Mouse (Mus musculus): ENCODE data around the gene Slc26a8.

Slc26a8 gene

GRCm38 (mm10) chr17:28640113-28640512 lies 49.9 kb downstream of the Slc26a8 start:
- no peak for DNase-seq (ENCODE audit: low read depth, low spot score)

- no peak for DNase-seq (ENCODE audit: low read depth, low spot score)
Observed at GRCm38 (mm10) chr17:28637711-28638690, 52.0 kb downstream of the Slc26a8 start.

GRCm38 (mm10) chr17:28635842-28636241 lies 54.2 kb downstream of the Slc26a8 start:
- no peak for DNase-seq (ENCODE audit: low read depth, low spot score)

GRCm38 (mm10) chr17:28629125-28629524 lies 60.9 kb downstream of the Slc26a8 start:
- peak; percentile 59 for DNase-seq (ENCODE audit: low read depth, low spot score)

- peak; percentile 54 for DNase-seq (ENCODE audit: low read depth, low spot score)
Observed at GRCm38 (mm10) chr17:28628248-28629124, 61.5 kb downstream of the Slc26a8 start.

GRCm38 (mm10) chr17:28626937-28627336 lies 63.1 kb downstream of the Slc26a8 start:
- DNase-seq (ENCODE audit: low read depth, low spot score) = no peak

- DNase-seq (ENCODE audit: low read depth, low spot score) = no peak
Observed at GRCm38 (mm10) chr17:28625327-28625726, 64.7 kb downstream of the Slc26a8 start.

GRCm38 (mm10) chr17:28624841-28625240 lies 65.2 kb downstream of the Slc26a8 start:
- no peak for DNase-seq (ENCODE audit: low read depth, low spot score)

GRCm38 (mm10) chr17:28622300-28622759 lies 67.7 kb downstream of the Slc26a8 start, which contains the start of gene Srpk1:
TSS of gene Srpk1 (minus strand) at chr17:28622709.
- peak; percentile 92 for DNase-seq (ENCODE audit: low read depth, low spot score)

- peak; percentile 80 for DNase-seq (ENCODE audit: low read depth, low spot score)
Observed at GRCm38 (mm10) chr17:28621381-28622299, 68.4 kb downstream of the Slc26a8 start.

- no peak for DNase-seq (ENCODE audit: low read depth, low spot score)
Observed at GRCm38 (mm10) chr17:28618775-28619174, 71.3 kb downstream of the Slc26a8 start.

GRCm38 (mm10) chr17:28618124-28618523 lies 71.9 kb downstream of the Slc26a8 start:
- DNase-seq (ENCODE audit: low read depth, low spot score) = peak; percentile 43

- no peak for DNase-seq (ENCODE audit: low read depth, low spot score)
Observed at GRCm38 (mm10) chr17:28617636-28618035, 72.4 kb downstream of the Slc26a8 start.

GRCm38 (mm10) chr17:28615332-28615731 lies 74.7 kb downstream of the Slc26a8 start:
- DNase-seq (ENCODE audit: low read depth, low spot score) = peak; percentile 51

- no peak for DNase-seq (ENCODE audit: low read depth, low spot score)
Observed at GRCm38 (mm10) chr17:28613096-28613495, 76.9 kb downstream of the Slc26a8 start.

GRCm38 (mm10) chr17:28612603-28613002 lies 77.4 kb downstream of the Slc26a8 start:
- DNase-seq (ENCODE audit: low read depth, low spot score) = no peak

GRCm38 (mm10) chr17:28609543-28609942 lies 80.5 kb downstream of the Slc26a8 start:
- no peak for DNase-seq (ENCODE audit: low read depth, low spot score)

GRCm38 (mm10) chr17:28601557-28602250 lies 88.3 kb downstream of the Slc26a8 start:
- DNase-seq (ENCODE audit: low read depth, low spot score) = no peak

- DNase-seq (ENCODE audit: low read depth, low spot score) = no peak
Observed at GRCm38 (mm10) chr17:28600780-28601179, 89.3 kb downstream of the Slc26a8 start.

GRCm38 (mm10) chr17:28593965-28594364 lies 96.1 kb downstream of the Slc26a8 start:
- DNase-seq (ENCODE audit: low read depth, low spot score) = peak; percentile 97

Measured in R1 (cell line).